Mouse (Mus musculus) MEL-GATA-1-ER (cell line): Measurements from ENCODE around the gene Mdh2.

Experiments
- DNase-seq: peaks from one replicate; pipeline ENCODE4 v3.0.0-alpha.2; 2012; ENCODE audit warnings: low read depth; ENCODE audit errors: extremely low read depth

Gene Mdh2

GRCm38 (mm10) chr5:135778471-135779445 is at the start of gene Mdh2:
Gene Mdh2 (plus strand): TSS chr5:135778480.
- DNase-seq = peak; percentile 99

- no peak for DNase-seq
Observed at GRCm38 (mm10) chr5:135729351-135729750, 48.9 kb upstream of the Mdh2 start.

DNA sequence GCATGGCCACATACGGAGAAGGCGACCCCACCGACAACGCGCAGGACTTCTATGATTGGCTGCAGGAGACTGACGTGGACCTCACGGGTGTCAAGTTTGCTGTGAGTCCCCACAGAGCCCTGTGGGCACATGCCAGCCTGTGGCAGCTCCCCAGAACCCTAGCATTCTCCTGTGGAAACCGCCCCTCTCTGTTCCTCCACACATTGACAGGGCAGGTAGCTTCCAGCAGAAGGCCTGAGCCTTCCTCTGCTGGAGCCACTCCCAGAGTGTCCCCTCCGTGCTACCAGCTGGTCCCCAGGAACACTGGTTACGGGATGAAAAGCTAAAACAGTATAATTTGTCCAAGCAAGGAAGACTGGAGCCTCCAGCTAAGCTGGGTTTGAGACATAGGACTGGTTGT is 48.0 kb upstream of the Mdh2 start:
- DNase-seq = no peak

DNA sequence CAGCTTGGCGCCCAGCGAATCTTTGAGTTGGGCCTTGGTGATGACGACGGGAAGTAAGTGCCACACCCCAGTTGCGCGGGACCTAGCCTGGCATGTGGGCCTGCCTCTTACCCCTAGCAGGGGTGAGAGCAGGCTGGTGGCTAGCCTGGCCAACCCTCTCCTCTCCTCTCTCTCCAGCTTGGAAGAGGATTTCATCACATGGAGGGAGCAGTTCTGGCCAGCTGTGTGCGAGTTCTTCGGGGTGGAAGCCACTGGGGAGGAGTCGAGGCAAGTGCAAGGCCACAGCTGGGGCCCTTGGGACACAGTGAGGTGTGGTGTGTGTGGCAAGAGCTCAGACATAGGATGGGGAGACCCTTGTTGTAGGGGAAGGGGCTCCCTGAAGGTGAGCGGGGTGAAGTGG is 47.4 kb upstream of the Mdh2 start:
- no peak for DNase-seq

- no peak for DNase-seq
Observed at GRCm38 (mm10) chr5:135731322-135731721, 47.0 kb upstream of the Mdh2 start.

DNA sequence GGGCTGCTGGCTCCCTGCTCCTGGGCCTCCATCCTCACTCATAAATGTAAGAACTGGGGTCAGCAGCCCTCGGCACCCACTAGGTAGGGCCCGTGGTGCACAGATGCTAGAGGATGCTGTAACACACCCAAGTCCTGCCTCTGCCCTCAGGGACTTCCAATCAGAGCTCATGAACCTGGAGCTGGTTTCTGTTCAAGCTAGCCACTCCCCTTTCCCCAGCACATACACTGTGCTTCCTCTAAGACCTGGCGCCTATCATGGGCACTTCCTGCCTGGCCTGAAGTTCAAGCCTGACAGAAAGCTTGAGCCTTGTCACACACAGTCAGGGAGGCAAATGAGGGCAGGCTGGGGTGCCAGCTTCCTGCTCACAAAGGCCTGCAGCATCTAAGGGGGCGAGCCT is 45.2 kb upstream of the Mdh2 start:
- DNase-seq = no peak

DNA sequence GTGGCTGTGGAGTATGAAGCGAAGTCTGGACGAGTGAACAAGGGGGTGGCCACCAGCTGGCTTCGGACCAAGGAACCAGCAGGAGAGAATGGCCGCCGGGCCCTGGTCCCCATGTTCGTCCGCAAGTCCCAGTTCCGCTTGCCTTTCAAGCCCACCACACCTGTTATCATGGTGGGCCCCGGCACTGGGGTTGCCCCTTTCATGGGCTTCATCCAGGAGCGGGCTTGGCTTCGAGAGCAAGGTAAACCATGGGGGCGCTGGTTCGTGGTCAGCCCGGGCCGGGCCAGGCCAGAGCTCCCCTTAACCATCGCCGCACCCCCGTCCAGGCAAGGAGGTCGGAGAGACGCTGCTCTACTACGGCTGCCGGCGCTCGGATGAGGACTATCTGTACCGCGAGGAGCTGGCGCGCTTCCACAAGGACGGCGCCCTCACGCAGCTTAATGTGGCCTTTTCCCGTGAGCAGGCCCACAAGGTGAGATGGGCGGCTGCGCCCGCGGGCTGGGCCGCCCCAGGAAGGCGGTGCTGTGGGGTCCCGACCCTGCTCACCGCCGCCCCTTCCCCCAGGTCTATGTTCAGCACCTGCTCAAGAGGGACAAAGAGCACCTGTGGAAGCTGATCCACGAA is 44.1 kb upstream of the Mdh2 start:
- no peak for DNase-seq

DNA sequence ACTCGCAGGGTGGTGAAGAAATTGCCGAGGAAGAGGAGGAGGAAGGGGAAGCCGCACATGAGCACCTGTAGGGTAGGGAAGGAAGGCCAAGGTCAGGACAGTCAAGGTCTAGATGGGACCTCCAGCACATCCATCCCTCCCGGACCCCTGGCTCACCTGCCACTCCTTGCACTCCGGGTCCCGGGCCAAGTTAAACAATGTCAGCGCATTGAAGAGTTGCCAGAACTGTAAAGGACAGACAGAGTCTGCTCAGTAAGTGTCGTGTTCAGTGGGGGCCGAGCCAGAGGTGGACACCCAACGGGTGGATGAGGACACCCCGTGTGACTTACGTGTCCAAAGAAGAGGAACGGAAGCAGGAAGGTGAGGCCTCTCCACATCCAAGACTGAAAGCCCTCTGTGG is 42.5 kb upstream of the Mdh2 start:
- DNase-seq = no peak

DNA sequence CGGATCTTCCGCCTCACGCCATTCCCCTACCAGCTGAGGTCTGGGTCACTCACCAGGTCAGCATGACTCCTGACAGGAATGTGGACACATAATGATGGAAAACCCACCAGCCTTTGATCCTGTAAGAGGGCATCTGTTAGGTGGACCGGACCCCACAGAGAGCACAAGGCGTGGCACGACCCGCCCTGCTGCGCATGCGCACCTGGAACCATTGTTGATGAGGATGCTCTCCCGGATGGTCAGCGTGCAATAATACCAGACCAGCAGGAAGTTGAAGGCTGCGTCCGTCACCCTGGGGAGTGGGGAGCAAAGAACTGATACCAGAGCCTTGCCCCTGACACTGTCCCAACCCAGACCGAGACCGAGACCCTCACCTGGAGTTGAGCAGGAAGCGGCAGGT is 41.7 kb upstream of the Mdh2 start:
- DNase-seq = no peak

DNA sequence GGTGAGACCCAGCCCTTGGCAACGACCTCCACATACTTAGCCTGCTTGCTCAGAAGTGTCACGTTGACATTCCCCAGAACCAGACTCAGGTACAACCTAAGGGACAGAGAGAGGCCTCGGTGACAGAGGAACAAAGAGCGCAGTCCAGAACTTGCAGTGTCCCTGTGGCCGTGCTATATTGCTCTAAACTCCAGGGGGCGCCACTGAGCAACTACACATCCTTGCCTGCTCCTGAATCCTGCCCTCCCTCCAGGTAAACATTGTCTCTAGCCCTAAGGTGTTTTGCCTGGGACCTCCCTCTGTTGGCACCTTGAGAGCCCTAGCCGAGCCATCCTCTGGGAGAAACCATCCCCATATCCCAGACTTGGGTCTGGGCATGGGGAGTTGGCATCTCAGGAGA is 41.1 kb upstream of the Mdh2 start:
- DNase-seq = no peak

DNA sequence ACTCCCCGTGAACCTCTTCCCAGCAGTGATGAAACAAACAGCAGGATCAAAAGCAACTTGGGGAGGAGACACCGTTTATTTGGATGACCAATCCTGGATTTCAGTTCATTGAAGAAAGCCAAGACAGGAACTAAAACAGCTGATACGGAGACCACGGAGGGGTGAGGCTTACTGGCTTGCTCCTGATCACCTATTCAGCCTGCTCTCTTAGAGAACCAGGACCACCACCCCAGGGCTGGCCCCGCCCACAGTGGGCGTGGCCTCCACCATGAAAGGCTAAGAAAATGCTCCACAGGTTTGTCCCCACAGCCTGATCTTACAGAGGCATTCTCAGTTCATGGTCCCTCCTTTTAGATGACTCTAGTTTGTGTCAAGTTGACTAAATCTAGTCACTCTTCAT is 40.0 kb upstream of the Mdh2 start:
- no peak for DNase-seq

GRCm38 (mm10) chr5:135742156-135742555 is 36.1 kb upstream of the Mdh2 start:
- DNase-seq = no peak

DNA sequence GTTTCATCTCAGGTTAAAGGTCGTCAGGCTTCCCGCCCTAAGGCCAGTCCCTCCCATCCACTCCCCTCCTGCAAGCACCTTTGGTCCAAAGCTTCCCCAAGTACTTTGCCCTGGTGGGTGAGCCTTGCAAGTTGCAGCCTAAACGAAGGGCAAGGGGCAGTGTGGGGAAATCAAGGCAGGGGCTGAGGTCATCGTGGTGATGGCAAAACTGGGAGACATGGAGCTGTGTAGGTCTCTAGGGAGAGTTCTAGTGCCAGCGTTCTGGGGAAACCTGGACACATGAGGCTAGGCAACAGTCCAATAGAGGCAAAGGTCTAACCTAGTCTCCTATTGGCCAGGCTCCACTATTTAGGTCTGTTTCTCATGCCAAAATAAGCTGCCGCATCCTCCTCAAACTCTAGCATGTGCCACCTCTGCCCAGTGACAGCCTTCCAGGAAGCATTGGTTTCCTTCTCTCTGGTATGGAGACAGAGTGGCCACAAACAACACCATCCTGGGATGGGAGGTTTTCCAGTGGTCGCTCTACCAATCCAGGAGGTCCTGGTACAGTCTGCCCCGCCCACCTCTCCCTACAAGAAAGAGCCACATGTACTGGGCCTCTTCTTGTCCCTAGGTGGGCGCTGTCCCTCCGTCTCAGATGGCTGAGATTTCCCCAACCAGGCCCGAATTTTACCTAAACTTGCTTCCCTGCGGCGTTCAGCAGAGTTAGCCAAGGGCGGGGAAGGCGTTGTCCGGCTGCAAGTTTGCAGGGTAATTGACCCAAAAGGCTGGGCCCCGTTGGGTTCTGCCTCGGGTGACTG is 35.1 kb upstream of the Mdh2 start:
- DNase-seq = peak; percentile 13

DNA sequence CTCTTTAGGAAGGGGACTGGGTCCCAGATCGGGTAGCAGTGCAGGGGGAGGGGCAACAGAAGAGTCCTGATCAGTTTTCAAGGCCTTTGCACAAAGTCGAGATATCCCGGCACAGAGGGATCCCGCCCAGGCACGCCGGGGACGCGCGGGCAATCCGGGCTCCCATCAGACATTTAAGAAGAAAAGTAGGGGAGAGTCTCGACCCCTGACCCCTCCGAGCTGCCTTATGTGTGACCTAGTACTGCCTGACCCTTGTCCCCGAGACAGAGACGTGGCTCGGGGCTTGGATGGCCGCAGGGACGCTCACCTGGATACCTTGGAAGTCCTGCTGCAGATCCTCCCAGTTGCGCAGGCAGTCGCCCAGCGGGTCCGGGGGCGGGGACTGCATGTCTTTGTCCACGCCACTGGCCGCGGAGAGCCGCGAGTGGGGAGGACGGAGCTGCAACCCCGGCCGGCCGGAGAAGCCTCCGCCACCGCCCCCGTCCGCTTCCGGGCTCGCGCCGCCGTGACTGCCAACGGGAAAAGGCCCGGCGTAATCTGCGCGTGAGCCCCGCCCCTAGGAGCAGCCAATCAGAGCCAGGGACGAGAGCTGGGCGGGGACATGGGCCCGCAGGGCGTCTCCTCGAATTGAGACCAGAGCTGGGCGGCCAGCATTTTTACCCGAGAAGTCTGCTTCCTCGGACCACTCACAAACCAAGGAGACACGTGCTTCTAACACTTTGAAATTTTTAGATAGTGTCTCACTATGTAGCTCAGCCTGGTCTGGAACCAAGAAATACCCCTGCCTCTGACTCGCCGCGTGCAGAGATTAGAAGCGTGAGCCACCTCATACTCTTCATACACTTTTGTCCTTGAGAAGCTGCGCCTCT is 34.3 kb upstream of the Mdh2 start, which contains the start of gene Tmem120a:
Gene Tmem120a (minus strand): TSS at position 708 of the 869 bp plus-strand sequence.
- DNase-seq = peak; percentile 63

- no peak for DNase-seq
Observed at GRCm38 (mm10) chr5:135744742-135745141, 33.5 kb upstream of the Mdh2 start.

DNA sequence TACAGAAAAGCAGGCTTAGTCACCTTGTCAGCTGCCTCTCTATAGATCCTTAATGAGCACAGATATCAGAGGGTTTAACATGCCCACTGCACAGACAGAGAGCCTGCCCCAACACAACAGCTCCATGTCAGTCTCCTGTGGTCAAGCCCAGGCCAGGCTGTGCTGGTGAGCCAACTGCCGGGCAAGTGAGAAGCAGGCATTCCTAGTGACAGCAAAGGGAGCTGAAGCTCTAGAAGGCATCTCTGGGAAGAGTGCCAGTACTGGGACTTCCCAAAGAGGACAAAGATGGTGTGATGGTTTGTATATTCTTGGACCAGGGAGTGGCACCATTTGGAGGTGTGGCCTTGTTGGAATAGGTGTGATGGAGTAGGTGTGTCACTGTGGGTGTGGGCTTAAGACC is 27.2 kb upstream of the Mdh2 start:
- no peak for DNase-seq

- DNase-seq = no peak
Observed at GRCm38 (mm10) chr5:135751595-135751994, 26.7 kb upstream of the Mdh2 start.

DNA sequence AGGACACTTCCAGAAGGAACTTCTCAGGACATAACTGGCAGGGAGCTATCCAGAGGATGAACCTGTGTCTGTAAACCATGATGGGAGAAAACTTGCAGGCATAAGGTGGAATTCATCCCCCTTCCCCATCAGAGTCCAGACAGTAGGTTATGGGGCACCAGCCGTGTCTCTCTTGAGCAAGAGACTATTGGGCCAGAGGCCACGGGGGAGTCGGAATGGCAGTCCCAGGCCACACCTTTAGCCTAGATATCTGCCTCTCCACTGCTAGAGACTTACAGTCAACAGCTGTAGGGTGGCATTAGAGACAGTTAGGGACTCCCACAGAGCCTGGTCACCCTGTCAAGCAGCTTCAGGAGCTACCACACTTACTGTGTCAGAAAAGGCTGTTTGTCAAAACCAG is 16.4 kb upstream of the Mdh2 start:
- DNase-seq = no peak

- no peak for DNase-seq
Observed at GRCm38 (mm10) chr5:135763526-135763925, 14.8 kb upstream of the Mdh2 start.

DNA sequence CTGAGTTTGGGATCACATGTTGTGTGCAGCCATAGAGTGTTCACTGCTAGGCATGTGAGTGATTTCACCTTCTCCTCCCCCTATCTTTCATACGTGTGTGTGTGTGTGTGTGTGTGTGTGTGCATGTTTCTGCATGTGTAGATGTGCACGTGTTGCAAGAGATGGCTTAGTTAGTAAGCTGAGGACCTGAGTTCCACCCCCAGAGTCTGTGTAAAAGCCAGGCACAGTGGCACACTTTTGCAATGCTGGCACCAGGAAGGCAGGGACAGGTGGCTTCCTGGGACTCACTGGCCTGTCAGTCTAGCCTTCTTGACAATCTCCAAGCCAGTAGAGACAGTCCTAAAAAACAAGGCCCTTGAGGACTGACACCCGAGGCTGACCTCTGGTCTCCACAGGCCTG is 13.3 kb upstream of the Mdh2 start:
- DNase-seq = no peak

- DNase-seq = no peak
Observed at GRCm38 (mm10) chr5:135772519-135772918, 5.8 kb upstream of the Mdh2 start.
